Mouse (Mus musculus): Measurements from ENCODE around the gene Lsm7.

GRCm38 (mm10) chr10:80876028-80876427 is 21.0 kb upstream of the Lsm7 start:
- TF ChIP-seq EP300 (IDR thresholded peaks at IDR 0.05; ENCODE audit: low read depth) (no peak), CTCF (IDR thresholded peaks at IDR 0.05; ENCODE audit: low read depth) (peak; percentile 94)
